27 mouse cellular contexts compared by ENCODE assay signal in the genomic region with DNA sequence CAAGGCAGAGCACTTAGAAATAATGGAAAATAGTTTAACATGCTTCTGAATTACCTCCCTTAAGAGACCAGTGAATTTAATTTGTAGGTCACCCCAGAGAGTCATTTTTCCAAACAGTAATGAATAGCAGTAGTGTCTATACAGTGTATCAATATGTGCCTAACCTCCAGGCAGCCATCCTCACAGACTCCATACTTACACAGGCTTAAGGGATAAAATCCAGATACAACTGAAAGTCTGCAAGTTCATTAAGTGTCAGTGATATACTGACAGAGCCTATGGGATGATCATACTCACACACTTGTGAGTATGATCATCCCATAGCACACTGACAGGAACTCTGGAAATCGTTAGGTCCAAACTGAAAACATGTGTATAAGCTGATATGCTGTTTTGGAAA.
DNase-seq lines count a peak whose midpoint lies in the region; ATAC-seq and TF ChIP-seq lines count a peak whose summit lies in the region.
"Had no signal": no experiment of that assay in that cellular context is flagged by ENCODE, and none has a peak within 500 bp of the region (broad histone marks: within the 10 kb centered on the region; RNA-seq: fewer than 3 reads in every experiment).

No protein-coding gene starts in this region.

- H3K4me3 ChIP-seq in embryonic facial prominence, embryonic 11.5 days (ENCODE audit: low read depth, low read length): no peak overlapping the region
- H3K4me3 ChIP-seq in embryonic facial prominence, embryonic 10.5 days: no peak overlapping the region
- H3K4me3 ChIP-seq in embryonic facial prominence, embryonic 14.5 days (ENCODE audit: low read depth, low read length): no peak overlapping the region
- no peak overlapping the region for H3K4me3 ChIP-seq in limb, embryonic 12.5 days (replicated peaks)
- H3K4me3 ChIP-seq in limb, embryonic 14.5 days (replicated peaks; ENCODE audit: low read length): no peak overlapping the region
- no peak overlapping the region for H3K4me3 ChIP-seq in liver, embryonic 12.5 days
- H3K4me3 ChIP-seq: embryonic facial prominence, embryonic 13.5 days; forebrain, embryonic 13.5 days; forebrain, embryonic 15.5 days had no signal

- H3K9ac ChIP-seq in embryonic facial prominence, embryonic 11.5 days (replicated peaks; ENCODE audit: low read length): no peak overlapping the region
- H3K9ac ChIP-seq in embryonic facial prominence, embryonic 14.5 days (ENCODE audit: low read depth, low read length): no peak overlapping the region
- no peak overlapping the region for H3K9ac ChIP-seq in limb, embryonic 12.5 days (replicated peaks)
- H3K9ac ChIP-seq in limb, embryonic 14.5 days (ENCODE audit: low read depth, low read length, severe bottlenecking): no peak overlapping the region
- H3K9ac ChIP-seq in liver, embryonic 12.5 days: no peak overlapping the region
- H3K9ac ChIP-seq: embryonic facial prominence, embryonic 13.5 days; forebrain, embryonic 13.5 days; forebrain, embryonic 15.5 days; forebrain, postnatal 0 days had no signal

- 64% methylated on average over 1 of the region's 1 CpGs for WGBS in embryonic facial prominence, embryonic 11.5 days
- 70% methylated on average over 1 of the region's 1 CpGs for WGBS in embryonic facial prominence, embryonic 10.5 days
- 46% methylated on average over 1 of the region's 1 CpGs for WGBS in embryonic facial prominence, embryonic 14.5 days
- 41% methylated on average over 1 of the region's 1 CpGs for WGBS in limb, embryonic 12.5 days
- WGBS in limb, embryonic 14.5 days: 48% methylated on average over 1 of the region's 1 CpGs
- 55% methylated on average over 1 of the region's 1 CpGs for WGBS in liver, embryonic 12.5 days (ENCODE audit: insufficient replicate concordance)

- no peak overlapping the region for H3K4me2 ChIP-seq in embryonic facial prominence, embryonic 11.5 days (ENCODE audit: low read depth, low read length)
- H3K4me2 ChIP-seq in embryonic facial prominence, embryonic 14.5 days (ENCODE audit: low read depth, low read length): no peak overlapping the region
- H3K4me2 ChIP-seq in limb, embryonic 12.5 days: no peak overlapping the region
- H3K4me2 ChIP-seq in limb, embryonic 14.5 days (replicated peaks; ENCODE audit: low read depth, low read length, severe bottlenecking): no peak overlapping the region
- H3K4me2 ChIP-seq in liver, embryonic 12.5 days: no peak overlapping the region
- H3K4me2 ChIP-seq: embryonic facial prominence, embryonic 13.5 days; forebrain, embryonic 13.5 days; forebrain, embryonic 15.5 days had no signal

- no peaks in the 10 kb centered on the region for H3K4me1 ChIP-seq in embryonic facial prominence, embryonic 11.5 days (ENCODE audit: control insufficient read depth, insufficient read depth, low read length)
- no peaks in the 10 kb centered on the region for H3K4me1 ChIP-seq in embryonic facial prominence, embryonic 10.5 days
- H3K4me1 ChIP-seq in embryonic facial prominence, embryonic 14.5 days (ENCODE audit: control insufficient read depth, insufficient read depth, low read length): no peaks in the 10 kb centered on the region
- H3K4me1 ChIP-seq in limb, embryonic 12.5 days (replicated peaks): no peaks in the 10 kb centered on the region
- H3K4me1 ChIP-seq in limb, embryonic 14.5 days (ENCODE audit: control insufficient read depth, insufficient read depth, low read length): no peaks in the 10 kb centered on the region
- no peaks in the 10 kb centered on the region for H3K4me1 ChIP-seq in liver, embryonic 12.5 days
- H3K4me1 ChIP-seq: embryonic facial prominence, embryonic 13.5 days; forebrain, embryonic 13.5 days; forebrain, embryonic 15.5 days had no signal

- no peak for TF ChIP-seq POLR2A in limb, embryonic 14.5 days (IDR thresholded peaks at IDR 0.05; ENCODE audit: borderline replicate concordance, extremely low read depth, insufficient read depth, insufficient read length)

- no peaks in the 10 kb centered on the region for H3K9me3 ChIP-seq in embryonic facial prominence, embryonic 11.5 days (replicated peaks; ENCODE audit: control insufficient read depth, low read length)
- no peaks in the 10 kb centered on the region for H3K9me3 ChIP-seq in embryonic facial prominence, embryonic 10.5 days
- no peaks in the 10 kb centered on the region for H3K9me3 ChIP-seq in embryonic facial prominence, embryonic 14.5 days (ENCODE audit: control insufficient read depth, low read length)
- H3K9me3 ChIP-seq in limb, embryonic 12.5 days: no peaks in the 10 kb centered on the region
- H3K9me3 ChIP-seq in limb, embryonic 14.5 days (ENCODE audit: control insufficient read depth, low read length): no peaks in the 10 kb centered on the region
- no peaks in the 10 kb centered on the region for H3K9me3 ChIP-seq in liver, embryonic 12.5 days (replicated peaks)
- H3K9me3 ChIP-seq: embryonic facial prominence, embryonic 13.5 days; forebrain, embryonic 13.5 days; forebrain, embryonic 15.5 days; G1E had no signal

- H3K27ac ChIP-seq in embryonic facial prominence, embryonic 11.5 days (replicated peaks; ENCODE audit: low read depth, low read length): no peak overlapping the region
- no peak overlapping the region for H3K27ac ChIP-seq in embryonic facial prominence, embryonic 10.5 days (replicated peaks)
- no peak overlapping the region for H3K27ac ChIP-seq in embryonic facial prominence, embryonic 14.5 days (replicated peaks; ENCODE audit: low read depth, low read length)
- no peak overlapping the region for H3K27ac ChIP-seq in limb, embryonic 12.5 days
- no peak overlapping the region for H3K27ac ChIP-seq in limb, embryonic 14.5 days (replicated peaks; ENCODE audit: low read depth, low read length)
- no peak overlapping the region for H3K27ac ChIP-seq in liver, embryonic 12.5 days
- H3K27ac ChIP-seq: embryonic facial prominence, embryonic 13.5 days; forebrain, embryonic 13.5 days; forebrain, embryonic 15.5 days had no signal

- no peaks in the 10 kb centered on the region for H3K27me3 ChIP-seq in embryonic facial prominence, embryonic 11.5 days (ENCODE audit: control insufficient read depth, insufficient read depth, low read length)
- H3K27me3 ChIP-seq in embryonic facial prominence, embryonic 10.5 days (replicated peaks; ENCODE audit: low read depth, poor library complexity, severe bottlenecking): no peaks in the 10 kb centered on the region
- no peaks in the 10 kb centered on the region for H3K27me3 ChIP-seq in embryonic facial prominence, embryonic 14.5 days (replicated peaks; ENCODE audit: control insufficient read depth, insufficient read depth, low read length)
- H3K27me3 ChIP-seq in limb, embryonic 12.5 days: no peaks in the 10 kb centered on the region
- H3K27me3 ChIP-seq in limb, embryonic 14.5 days (ENCODE audit: control insufficient read depth, insufficient read depth, low read length): no peaks in the 10 kb centered on the region
- no peaks in the 10 kb centered on the region for H3K27me3 ChIP-seq in liver, embryonic 12.5 days (replicated peaks)
- H3K27me3 ChIP-seq: CH12.LX; embryonic facial prominence, embryonic 13.5 days; forebrain, embryonic 13.5 days; forebrain, embryonic 15.5 days; Patski had no signal

- ATAC-seq in embryonic facial prominence, embryonic 11.5 days (replicated peaks; ENCODE audit: insufficient number of reproducible peaks, low FRiP score, low TSS enrichment, low read depth): no peak
- no peak for ATAC-seq in embryonic facial prominence, embryonic 14.5 days (ENCODE audit: low read depth)
- peak; percentile 59; the same call in 1 of the 2 replicates for ATAC-seq in limb, embryonic 12.5 days (ENCODE audit: insufficient number of reproducible peaks, insufficient read depth, low FRiP score, low TSS enrichment, low read depth)
- peak; percentile 78; the same call in 1 of the 2 replicates for ATAC-seq in limb, embryonic 14.5 days (ENCODE audit: low FRiP score, low read depth)
- no peak for ATAC-seq in liver, embryonic 12.5 days
- ATAC-seq: activated CD4-positive, CD25-positive, alpha-beta regulatory T cell, adult 4 months; CD4-positive, CD25-positive, alpha-beta regulatory T cell, adult 4 months; forebrain, embryonic 13.5 days; forebrain, embryonic 15.5 days; forebrain, postnatal 0 days; Patski had no signal

- DNase-seq in embryonic facial prominence, embryonic 11.5 days (ENCODE audit: low spot score): peak; percentile 9
- no peak for DNase-seq in embryonic facial prominence, embryonic 10.5 days (ENCODE audit: low spot score)
- DNase-seq in embryonic facial prominence, embryonic 14.5 days (ENCODE audit: low spot score): peak; percentile 6
- peak; percentile 31 for DNase-seq in limb, embryonic 14.5 days (ENCODE audit: low spot score)
- no peak for DNase-seq in ovary, postnatal 36 days (ENCODE audit: low spot score)
- no peak for DNase-seq in testis, postnatal 14 days (ENCODE audit: low spot score)
- DNase-seq: adrenal gland, adult 8-10 months; adrenal gland, postnatal 14 days; adrenal gland, postnatal 36 days; B cell, adult 2 months; cerebellum, adult 11-12 months; cerebellum, adult 2 months; cerebellum, adult 9-11 months; cerebellum, postnatal 14 days; cerebellum, postnatal 36 days; embryo, embryonic 11 days; forebrain, postnatal 0 days had no signal

- H3K36me3 ChIP-seq in embryonic facial prominence, embryonic 11.5 days (replicated peaks; ENCODE audit: control insufficient read depth, insufficient read depth, low read depth, low read length): no peaks in the 10 kb centered on the region
- H3K36me3 ChIP-seq in embryonic facial prominence, embryonic 10.5 days (replicated peaks): no peaks in the 10 kb centered on the region
- no peaks in the 10 kb centered on the region for H3K36me3 ChIP-seq in embryonic facial prominence, embryonic 14.5 days (ENCODE audit: control insufficient read depth, insufficient read depth, low read length)
- H3K36me3 ChIP-seq in limb, embryonic 12.5 days: no peaks in the 10 kb centered on the region
- no peaks in the 10 kb centered on the region for H3K36me3 ChIP-seq in limb, embryonic 14.5 days (ENCODE audit: control insufficient read depth, insufficient read depth, low read length)
- no peaks in the 10 kb centered on the region for H3K36me3 ChIP-seq in liver, embryonic 12.5 days
- H3K36me3 ChIP-seq: embryonic facial prominence, embryonic 13.5 days; forebrain, embryonic 15.5 days; G1E had no signal

Comparison
In these comparisons a context has a peak if more than half of its experiments do, and no peak if none do; other contexts are left out.
1. DNase-seq: peak in embryonic facial prominence, embryonic 11.5 days (single experiment), embryonic facial prominence, embryonic 14.5 days (single experiment) and limb, embryonic 14.5 days (single experiment); none in embryonic facial prominence, embryonic 10.5 days (single experiment), ovary, postnatal 36 days (single experiment) and testis, postnatal 14 days (single experiment).
2. ATAC-seq: peak in limb, embryonic 12.5 days (single experiment) and limb, embryonic 14.5 days (single experiment); none in embryonic facial prominence, embryonic 11.5 days (single experiment), embryonic facial prominence, embryonic 14.5 days (single experiment) and liver, embryonic 12.5 days (single experiment).